Mouse (Mus musculus) activated CD4-positive, CD25-positive, alpha-beta regulatory T cell, adult 4 months (primary cell): ENCODE results near the gene Abhd17c. TPM values are rescaled to one million over a fixed set of nuclear protein-coding genes. Genes with fewer than 3 reads are reported as not detected.
"Not testable (repeated sequence)": the region's sequence is repeated elsewhere in the genome, so short reads cannot be mapped to it uniquely, and the experiment has no call there.

Experiments
- ATAC-seq: one replicate; pipeline ENCODE4 v1.8.0; 2017
- polyA plus RNA-seq, 2 experiments: library from polyadenylated mRNA; unstranded; fragments of 100-300 nt; shearing (Covaris generic); gene quantifications; one replicate each; pipeline ENCODE4 v1.2.1; 2017

The Abhd17c gene
- 10 to 100 TPM in 1 of 2 experiments, 1 to 10 TPM in 1; 6.6 to 12.2 TPM for polyA plus RNA-seq

- ATAC-seq, result peak; percentile 18
Measured at GRCm38 (mm10) chr7:84151001-84151959, at the start of gene Abhd17c. Gene Abhd17c, minus strand, starts transcription at chr7:84151893.

GRCm38 (mm10) chr7:84197208-84197860 lies 45.6 kb upstream of the Abhd17c start:
- no peak for ATAC-seq

GRCm38 (mm10) chr7:84196221-84196620 lies 44.5 kb upstream of the Abhd17c start:
- peak; percentile 44 for ATAC-seq

- peak; percentile 70 for ATAC-seq
Measured at GRCm38 (mm10) chr7:84192256-84192655, 40.6 kb upstream of the Abhd17c start.

GRCm38 (mm10) chr7:84191476-84191875 lies 39.8 kb upstream of the Abhd17c start:
- ATAC-seq, result no peak

GRCm38 (mm10) chr7:84188196-84188595 lies 36.5 kb upstream of the Abhd17c start:
- no peak for ATAC-seq

GRCm38 (mm10) chr7:84185196-84185595 lies 33.5 kb upstream of the Abhd17c start:
- no peak for ATAC-seq

- ATAC-seq, result no peak
Measured at GRCm38 (mm10) chr7:84184703-84185102, 33.0 kb upstream of the Abhd17c start.

- ATAC-seq, result not testable (repeated sequence)
Measured at GRCm38 (mm10) chr7:84178809-84179208, 27.1 kb upstream of the Abhd17c start.

- no peak for ATAC-seq
Measured at GRCm38 (mm10) chr7:84174655-84175448, 23.2 kb upstream of the Abhd17c start.

GRCm38 (mm10) chr7:84173394-84173793 lies 21.7 kb upstream of the Abhd17c start:
- ATAC-seq, result peak; percentile 93

GRCm38 (mm10) chr7:84171177-84171787 lies 19.6 kb upstream of the Abhd17c start:
- ATAC-seq, result no peak

GRCm38 (mm10) chr7:84168355-84168754 lies 16.7 kb upstream of the Abhd17c start:
- no peak for ATAC-seq

- no peak for ATAC-seq
Measured at GRCm38 (mm10) chr7:84166721-84167419, 15.2 kb upstream of the Abhd17c start.

- no peak for ATAC-seq
Measured at GRCm38 (mm10) chr7:84166007-84166406, 14.3 kb upstream of the Abhd17c start.

GRCm38 (mm10) chr7:84165288-84165687 lies 13.6 kb upstream of the Abhd17c start:
- no peak for ATAC-seq

GRCm38 (mm10) chr7:84164880-84165279 lies 13.2 kb upstream of the Abhd17c start:
- peak; percentile 94 for ATAC-seq

GRCm38 (mm10) chr7:84164419-84164818 lies 12.7 kb upstream of the Abhd17c start:
- ATAC-seq, result no peak

GRCm38 (mm10) chr7:84163585-84163984 lies 11.9 kb upstream of the Abhd17c start:
- ATAC-seq, result no peak

GRCm38 (mm10) chr7:84159414-84159813 lies 7.7 kb upstream of the Abhd17c start:
- no peak for ATAC-seq

GRCm38 (mm10) chr7:84153821-84154220 lies 2.1 kb upstream of the Abhd17c start:
- no peak for ATAC-seq

GRCm38 (mm10) chr7:84152821-84153220 lies 1.1 kb upstream of the Abhd17c start:
- ATAC-seq, result no peak
